Mouse (Mus musculus) MEL (cell line): ENCODE measurements around the gene Tesc. TPM values are rescaled to one million over a fixed set of nuclear protein-coding genes. Genes with fewer than 3 reads are reported as not detected.

Source experiments
- DNase-seq: peaks from one replicate; pipeline ENCODE4 v3.0.0; 2011; ENCODE audit warnings: low read depth, low spot score
- H3K27ac ChIP-seq: 2 replicates; pipeline ENCODE4 v1.5.1; 2012; ENCODE audit warnings: low read depth, mild to moderate bottlenecking, control low read depth, low read length, moderate library complexity; ENCODE audit not compliant: control insufficient read depth
- H3K27me3 ChIP-seq, 2 experiments: fragments of 150-350 bp in 1 of 2; sonication (generic) in 1 of 2; 2 replicates each; pipeline ENCODE4 v1.6.1; 2012; ENCODE audit warnings: low read length in 2 of 2, mild to moderate bottlenecking in 2 of 2, improper control_type of control experiment in 1 of 2, moderate library complexity in 1 of 2; ENCODE audit not compliant: insufficient read depth in 2 of 2, control insufficient read depth in 1 of 2
- H3K36me3 ChIP-seq, 2 experiments: 2 replicates each; pipeline ENCODE4 v1.6.1; 2012 to 2014; ENCODE audit warnings: low read length in 2 of 2, improper control_type of control experiment in 1 of 2, inconsistent platforms in 1 of 2, mild to moderate bottlenecking in 1 of 2; ENCODE audit not compliant: insufficient read depth in 2 of 2, control insufficient read depth in 1 of 2
- H3K4me1 ChIP-seq, 2 experiments: fragments of 150-350 bp in 1 of 2; sonication (generic) in 1 of 2; 2 replicates each; pipeline ENCODE4 v1.6.1; 2012; ENCODE audit warnings: low read length in 2 of 2, improper control_type of control experiment in 1 of 2, mild to moderate bottlenecking in 1 of 2; ENCODE audit not compliant: insufficient read depth in 2 of 2, control insufficient read depth in 1 of 2
- H3K4me3 ChIP-seq, 2 experiments: fragments of 150-350 bp in 1 of 2; sonication (generic) in 1 of 2; 2 replicates each; pipeline ENCODE4 v1.5.1; 2012; ENCODE audit warnings: low read depth in 2 of 2, low read length in 2 of 2, mild to moderate bottlenecking in 2 of 2, moderate library complexity in 2 of 2, control low read depth in 1 of 2, improper control_type of control experiment in 1 of 2; ENCODE audit not compliant: control insufficient read depth in 1 of 2, insufficient read depth in 1 of 2
- H3K79me2 ChIP-seq: 2 replicates; pipeline ENCODE4 v1.6.1; 2012; ENCODE audit warnings: mild to moderate bottlenecking, low read length, moderate library complexity; ENCODE audit not compliant: control insufficient read depth, poor library complexity, insufficient read depth
- H3K9ac ChIP-seq: 2 replicates; pipeline ENCODE4 v1.6.1; 2012; ENCODE audit warnings: low read depth, mild to moderate bottlenecking, control low read depth, low read length, moderate library complexity; ENCODE audit not compliant: control insufficient read depth, poor library complexity, severe bottlenecking
- H3K9me3 ChIP-seq: fragments of 150-350 bp; sonication (generic); replicated peaks from 2 replicates; pipeline ENCODE4 v1.6.1; 2012; ENCODE audit warnings: mild to moderate bottlenecking, low read length, improper control_type of control experiment, moderate library complexity; ENCODE audit not compliant: insufficient read depth
- BHLHE40 ChIP-seq: IDR thresholded peaks from 2 replicates; pipeline ENCODE4 v1.6.1; 2012; ENCODE audit warnings: low read depth, mild to moderate bottlenecking, inconsistent platforms, low read length, improper control_type of control experiment, borderline replicate concordance
- CHD1 ChIP-seq: IDR thresholded peaks from 2 replicates; pipeline ENCODE4 v1.6.1; 2012; ENCODE audit warnings: low read depth, mild to moderate bottlenecking, inconsistent platforms, low read length, improper control_type of control experiment
- CHD2 ChIP-seq: IDR thresholded peaks from 2 replicates; pipeline ENCODE4 v1.6.1; 2011; ENCODE audit warnings: low read length, improper control_type of control experiment
- CTCF ChIP-seq, 3 experiments: IDR thresholded peaks in 2 of 3; conservative IDR thresholded peaks in 1 of 3; 2 replicates each; pipeline ENCODE4 v1.5.1; 2011 to 2012; ENCODE audit warnings: low read length in 3 of 3, low read depth in 2 of 3, mild to moderate bottlenecking in 2 of 3, improper control_type of control experiment in 1 of 3, inconsistent platforms in 1 of 3, mixed read lengths in 1 of 3, moderate library complexity in 1 of 3; ENCODE audit not compliant: control insufficient read depth in 1 of 3, insufficient read depth in 1 of 3, poor library complexity in 1 of 3, severe bottlenecking in 1 of 3
- E2F4 ChIP-seq: IDR thresholded peaks from 2 replicates; pipeline ENCODE4 v1.6.1; 2011; ENCODE audit warnings: low read depth, low read length, improper control_type of control experiment, borderline replicate concordance
- ETS1 ChIP-seq: IDR thresholded peaks from 2 replicates; pipeline ENCODE4 v1.6.1; 2012; ENCODE audit warnings: low read depth, mild to moderate bottlenecking, inconsistent platforms, low read length, improper control_type of control experiment, moderate library complexity
- GABPA ChIP-seq: IDR thresholded peaks from 2 replicates; pipeline ENCODE4 v1.6.1; 2012; ENCODE audit warnings: low read depth, mild to moderate bottlenecking, inconsistent platforms, low read length, improper control_type of control experiment, moderate library complexity
- GATA1 ChIP-seq: IDR thresholded peaks from 2 replicates; pipeline ENCODE4 v1.6.1; 2011; ENCODE audit warnings: low read depth, low read length, improper control_type of control experiment
- HCFC1 ChIP-seq: IDR thresholded peaks from 2 replicates; pipeline ENCODE4 v1.6.1; 2012; ENCODE audit warnings: low read depth, mild to moderate bottlenecking, inconsistent platforms, low read length, improper control_type of control experiment, moderate library complexity
- JUND ChIP-seq: IDR thresholded peaks from 2 replicates; pipeline ENCODE4 v1.6.1; 2011; ENCODE audit warnings: low read depth, mild to moderate bottlenecking, improper control_type of control experiment, low read length
- KAT2A ChIP-seq: conservative IDR thresholded peaks from 2 replicates; pipeline ENCODE4 v1.6.1; 2012; ENCODE audit warnings: low read depth, low read length, improper control_type of control experiment, inconsistent platforms
- MAFK ChIP-seq: IDR thresholded peaks from 2 replicates; pipeline ENCODE4 v1.6.1; 2011; ENCODE audit warnings: low read depth, mild to moderate bottlenecking, low read length, improper control_type of control experiment, borderline replicate concordance
- MAZ ChIP-seq: IDR thresholded peaks from 2 replicates; pipeline ENCODE4 v1.6.1; 2012; ENCODE audit warnings: low read depth, mild to moderate bottlenecking, inconsistent platforms, low read length, improper control_type of control experiment
- MEF2A ChIP-seq: IDR thresholded peaks from 2 replicates; pipeline ENCODE4 v1.6.1; 2014; ENCODE audit warnings: low read depth, mild to moderate bottlenecking, inconsistent platforms, low read length, improper control_type of control experiment; ENCODE audit not compliant: poor library complexity, insufficient replicate concordance, severe bottlenecking; ENCODE audit errors: extremely low read depth
- MYB ChIP-seq: IDR thresholded peaks from 2 replicates; pipeline ENCODE4 v1.6.1; 2011; ENCODE audit warnings: mild to moderate bottlenecking, low read depth, low read length, improper control_type of control experiment
- MYC ChIP-seq: IDR thresholded peaks from 2 replicates; pipeline ENCODE4 v1.6.1; 2011; ENCODE audit warnings: low read depth, mild to moderate bottlenecking, low read length, improper control_type of control experiment, moderate library complexity
- POLR2A ChIP-seq, 2 experiments: IDR thresholded peaks; 2 replicates each; pipeline ENCODE4 v1.6.1; 2011 to 2012; ENCODE audit warnings: low read length in 2 of 2, mild to moderate bottlenecking in 2 of 2, control low read depth in 1 of 2, improper control_type of control experiment in 1 of 2, low read depth in 1 of 2, moderate library complexity in 1 of 2; ENCODE audit not compliant: control insufficient read depth in 1 of 2, insufficient read depth in 1 of 2, poor library complexity in 1 of 2
- RAD21 ChIP-seq: IDR thresholded peaks from 2 replicates; pipeline ENCODE4 v1.6.1; 2011; ENCODE audit warnings: mild to moderate bottlenecking, low read depth, low read length, improper control_type of control experiment
- SIN3A ChIP-seq: IDR thresholded peaks from 2 replicates; pipeline ENCODE4 v1.6.1; 2012; ENCODE audit warnings: low read length, improper control_type of control experiment, inconsistent platforms
- SMC3 ChIP-seq: IDR thresholded peaks from 2 replicates; pipeline ENCODE4 v1.6.1; 2011; ENCODE audit warnings: low read depth, low read length, improper control_type of control experiment
- TAL1 ChIP-seq: IDR thresholded peaks from 2 replicates; pipeline ENCODE4 v1.6.1; 2012; ENCODE audit warnings: mild to moderate bottlenecking, inconsistent platforms, low read length, moderate library complexity, mixed read lengths
- TBP ChIP-seq: IDR thresholded peaks from 2 replicates; pipeline ENCODE4 v1.8.0; 2011; ENCODE audit warnings: low read depth, low read length, improper control_type of control experiment
- TCF12 ChIP-seq: IDR thresholded peaks from 2 replicates; pipeline ENCODE4 v1.6.1; 2014; ENCODE audit warnings: low read depth, mild to moderate bottlenecking, inconsistent platforms, low read length, improper control_type of control experiment, moderate library complexity
- UBTF ChIP-seq: IDR thresholded peaks from 2 replicates; pipeline ENCODE4 v1.6.1; 2012; ENCODE audit warnings: low read depth, mild to moderate bottlenecking, inconsistent platforms, low read length, improper control_type of control experiment, moderate library complexity, borderline replicate concordance; ENCODE audit not compliant: insufficient read depth
- USF2 ChIP-seq, 2 experiments: IDR thresholded peaks; 2 replicates each; pipeline ENCODE4 v1.6.1; 2011 to 2012; ENCODE audit warnings: improper control_type of control experiment in 2 of 2, low read length in 2 of 2, borderline replicate concordance in 1 of 2, inconsistent platforms in 1 of 2, low read depth in 1 of 2, mild to moderate bottlenecking in 1 of 2; ENCODE audit not compliant: insufficient read depth in 1 of 2
- ZC3H11A ChIP-seq: IDR thresholded peaks from 2 replicates; pipeline ENCODE4 v1.6.1; 2012; ENCODE audit warnings: low read depth, mild to moderate bottlenecking, inconsistent platforms, low read length, improper control_type of control experiment
- polyA plus RNA-seq, 2 experiments: library from polyadenylated mRNA; stranded (reverse) in 1 of 2; unstranded in 1 of 2; fragments of >175 nt in 1 of 2; fragments of >200 nt in 1 of 2; gene quantifications; 2 replicates each; pipeline versions ENCODE4 v1.2.1 to v1.2.4; 2012; ENCODE audit warnings: low replicate concordance in 2 of 2, low read depth in 1 of 2; ENCODE audit not compliant: insufficient read length in 2 of 2, insufficient read depth in 1 of 2, missing spikeins in 1 of 2
- total RNA-seq: library from RNA; depleted of rRNA; stranded (reverse); fragments of 300-350 nt; gene quantifications from 2 replicates; pipeline ENCODE4 v1.2.3, GENCODE M21; 2012; rRNA removed

Tesc gene
- total RNA-seq (not detected in 2 replicates), polyA plus RNA-seq (under 1 TPM in 1 of 2 experiments, not detected in 1; 0.07 TPM)

DNA sequence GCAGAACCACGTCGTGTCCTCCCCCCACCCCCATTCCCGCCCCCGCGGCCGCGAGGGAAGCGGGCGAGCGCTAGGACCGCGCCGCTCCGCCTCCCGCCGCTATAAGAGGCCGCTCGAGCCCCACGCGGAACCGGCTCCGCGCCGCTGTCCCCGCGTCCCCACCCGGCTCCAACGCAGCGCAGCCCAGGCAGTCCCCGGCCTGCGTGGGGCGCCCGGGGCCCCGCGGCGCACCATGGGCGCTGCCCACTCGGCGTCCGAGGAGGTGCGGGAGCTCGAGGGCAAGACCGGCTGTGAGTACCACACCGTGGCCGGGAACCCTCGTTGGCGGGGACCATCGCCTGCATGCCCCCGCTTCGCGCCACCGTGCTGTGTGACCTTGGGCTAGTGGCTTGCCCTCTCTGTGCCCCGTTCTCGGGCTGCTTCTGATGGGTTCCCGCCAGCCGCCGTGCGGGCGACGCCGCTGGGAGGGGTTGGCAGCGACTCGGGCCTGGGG is at the start of gene Tesc:
Tesc (plus strand) TSS at position 46 of the 493 bp plus-strand sequence.
- no peaks in the 10 kb centered on the region for H3K27me3 ChIP-seq
- no peak within 1 kb of the TSS for H3K9ac ChIP-seq
- H3K9me3 ChIP-seq = no peaks in the 10 kb centered on the region
- TF ChIP-seq USF2 (IDR thresholded peaks at IDR 0.05; ENCODE audit: borderline replicate concordance in 1 of 2, insufficient read depth in 1 of 2, low read depth in 1 of 2, low read length in 2 of 2) = no peak
- TF ChIP-seq CHD2 = no peak
- TF ChIP-seq POLR2A (IDR thresholded peaks at IDR 0.05; ENCODE audit: control insufficient read depth in 1 of 2, insufficient read depth in 1 of 2, low read depth in 1 of 2, low read length in 2 of 2, poor library complexity in 1 of 2) = no peak
- TF ChIP-seq CTCF (IDR thresholded peaks at IDR 0.05 in 2 of 3, conservative IDR thresholded peaks at IDR 0.05 in 1 of 3; ENCODE audit: control insufficient read depth in 1 of 3, insufficient read depth in 1 of 3, low read depth in 2 of 3, low read length in 3 of 3, poor library complexity in 1 of 3, severe bottlenecking in 1 of 3) = no peak
- no peak for TF ChIP-seq SMC3
- TF ChIP-seq TCF12 = no peak
- TF ChIP-seq TAL1 = no peak
- no peak for TF ChIP-seq TBP
- no peak for TF ChIP-seq MYC
- TF ChIP-seq MAFK = no peak
- TF ChIP-seq BHLHE40 = no peak
- no peak for TF ChIP-seq SIN3A
- no peak for TF ChIP-seq KAT2A
- no peak for TF ChIP-seq JUND
- TF ChIP-seq HCFC1 = no peak
- TF ChIP-seq GATA1 = no peak
- no peak for TF ChIP-seq ETS1
- DNase-seq = no peak
- no peaks in the 10 kb centered on the region for H3K4me1 ChIP-seq
- no peaks in the 10 kb centered on the region for H3K36me3 ChIP-seq
- no peak within 1 kb of the TSS for H3K4me3 ChIP-seq
- no peak within 1 kb of the TSS for H3K27ac ChIP-seq
- H3K79me2 ChIP-seq = no peaks in the 10 kb centered on the region

DNA sequence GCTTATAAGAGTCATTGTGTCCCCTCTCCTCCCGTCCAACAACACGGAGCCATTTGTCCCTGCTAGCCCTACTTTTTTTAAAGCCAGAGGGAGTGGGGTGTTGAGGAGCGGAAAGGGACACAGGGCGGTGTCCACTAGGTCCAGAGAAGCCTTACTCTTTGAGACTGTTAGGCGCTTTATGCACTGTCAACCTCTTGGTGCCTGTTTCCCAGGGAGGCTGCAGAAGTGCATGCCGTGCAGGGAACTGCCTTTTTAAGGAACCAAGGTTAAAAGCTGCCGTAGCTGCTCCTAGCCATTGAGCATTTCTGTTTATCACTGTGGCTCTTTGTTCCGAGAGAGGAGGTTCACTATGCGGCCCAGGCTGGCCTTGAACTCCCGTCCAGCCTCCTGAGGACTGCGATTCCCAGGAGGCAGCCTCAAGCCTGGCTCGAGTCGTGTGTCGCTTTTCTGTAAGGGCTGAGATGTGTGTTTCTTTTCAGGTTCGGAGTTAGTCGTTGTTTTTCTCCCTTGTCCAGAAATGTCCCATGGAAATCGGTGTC is 49.3 kb upstream of the Tesc start:
- H3K9ac ChIP-seq = no peak overlapping the region
- H3K9me3 ChIP-seq = no peaks in the 10 kb centered on the region
- TF ChIP-seq CHD2 (no peak), BHLHE40 (no peak), CHD1 (no peak), KAT2A (no peak), MYB (no peak), UBTF (no peak), E2F4 (no peak), TCF12 (no peak), MAZ (no peak), MEF2A (no peak), GABPA (no peak), RAD21 (no peak), ZC3H11A (no peak)
- no peak for DNase-seq
- H3K79me2 ChIP-seq = peaks cover 9% of the 10 kb centered on the region
- H3K27me3 ChIP-seq = no peaks in the 10 kb centered on the region
- peaks cover 0 to 3% of the 10 kb centered on the region in 2 experiments; a peak in 2 of 4 replicates for H3K4me1 ChIP-seq
- H3K36me3 ChIP-seq = no peaks in the 10 kb centered on the region
- no peak overlapping the region for H3K4me3 ChIP-seq
- H3K27ac ChIP-seq = no peak overlapping the region
